Mouse (Mus musculus): ENCODE results near the gene Neu3. TPM values are rescaled to one million over a fixed set of nuclear protein-coding genes. Genes with fewer than 3 reads are reported as not detected.

Gene Neu3
- total and polyA plus RNA-seq, 3 experiments: 3.1 to 4.5 (median 4.2) TPM

GRCm38 (mm10) chr7:99838241-99838640 is 10.0 kb upstream of the Neu3 start:
- DNase-seq: no peak
- intact Hi-C loops (cut with DNase I): no loop called here
- Histone ChIP-seq H3K4me3 (no peak overlapping the region), H3K36me3 (ENCODE audit: control insufficient read depth, insufficient read depth, low read length) (peaks cover 3% of the 10 kb centered on the region), H3K79me2 (replicated peaks; ENCODE audit: control insufficient read depth, insufficient read depth, low read length) (no peaks in the 10 kb centered on the region), H3K4me1 (ENCODE audit: control insufficient read depth, insufficient read depth, low read length) (no peaks in the 10 kb centered on the region), H3K9ac (ENCODE audit: low read depth, low read length) (no peak overlapping the region), H3K27ac (no peak overlapping the region), H3K27me3 (ENCODE audit: control insufficient read depth, insufficient read depth, low read length) (no peaks in the 10 kb centered on the region)
- TF ChIP-seq EP300 (IDR thresholded peaks at IDR 0.05; ENCODE audit: insufficient read depth, low read depth, low read length) (no peak), CTCF (IDR thresholded peaks at IDR 0.05) (0 out of 2 replicates have a peak, but pooled peaks have one; percentile 5), POLR2A (IDR thresholded peaks at IDR 0.05; ENCODE audit: insufficient read depth, low read depth, low read length) (no peak)
- 85% methylated on average over 3 of the region's 3 CpGs for WGBS

- 60% methylated on average over 6 of the region's 6 CpGs for WGBS
- Histone ChIP-seq H3K4me3 (no peak overlapping the region), H3K9ac (ENCODE audit: low read depth, low read length) (no peak overlapping the region), H3K36me3 (ENCODE audit: control insufficient read depth, insufficient read depth, low read length) (peaks cover 3% of the 10 kb centered on the region), H3K4me1 (ENCODE audit: control insufficient read depth, insufficient read depth, low read length) (no peaks in the 10 kb centered on the region), H3K79me2 (replicated peaks; ENCODE audit: control insufficient read depth, insufficient read depth, low read length) (no peaks in the 10 kb centered on the region), H3K27me3 (ENCODE audit: control insufficient read depth, insufficient read depth, low read length) (no peaks in the 10 kb centered on the region), H3K27ac (no peak overlapping the region)
- DNase-seq: no peak
- TF ChIP-seq EP300 (IDR thresholded peaks at IDR 0.05; ENCODE audit: insufficient read depth, low read depth, low read length) (no peak), POLR2A (IDR thresholded peaks at IDR 0.05; ENCODE audit: insufficient read depth, low read depth, low read length) (no peak), CTCF (IDR thresholded peaks at IDR 0.05) (no peak)
- intact Hi-C loops (cut with DNase I): no loop called here
Observed at GRCm38 (mm10) chr7:99837358-99838071, 9.3 kb upstream of the Neu3 start.

GRCm38 (mm10) chr7:99836781-99837180 is 8.6 kb upstream of the Neu3 start:
- no peak for TF ChIP-seq EP300 (IDR thresholded peaks at IDR 0.05; ENCODE audit: insufficient read depth, low read depth, low read length)
- no peak for TF ChIP-seq POLR2A (IDR thresholded peaks at IDR 0.05; ENCODE audit: insufficient read depth, low read depth, low read length)
- no peak for TF ChIP-seq CTCF (IDR thresholded peaks at IDR 0.05)
- no peak for DNase-seq
- intact Hi-C loops (cut with DNase I): no loop called here
- Histone ChIP-seq H3K27me3 (ENCODE audit: control insufficient read depth, insufficient read depth, low read length) (no peaks in the 10 kb centered on the region), H3K4me1 (ENCODE audit: control insufficient read depth, insufficient read depth, low read length) (no peaks in the 10 kb centered on the region), H3K36me3 (ENCODE audit: control insufficient read depth, insufficient read depth, low read length) (peaks cover 3% of the 10 kb centered on the region), H3K4me3 (no peak overlapping the region), H3K79me2 (replicated peaks; ENCODE audit: control insufficient read depth, insufficient read depth, low read length) (no peaks in the 10 kb centered on the region), H3K9ac (ENCODE audit: low read depth, low read length) (no peak overlapping the region), H3K27ac (no peak overlapping the region)
- 50% methylated on average over 4 of the region's 4 CpGs for WGBS

- Histone ChIP-seq H3K9ac (ENCODE audit: low read depth, low read length) (no peak overlapping the region), H3K27ac (no peak overlapping the region), H3K79me2 (replicated peaks; ENCODE audit: control insufficient read depth, insufficient read depth, low read length) (no peaks in the 10 kb centered on the region), H3K4me1 (ENCODE audit: control insufficient read depth, insufficient read depth, low read length) (no peaks in the 10 kb centered on the region), H3K27me3 (ENCODE audit: control insufficient read depth, insufficient read depth, low read length) (no peaks in the 10 kb centered on the region), H3K36me3 (ENCODE audit: control insufficient read depth, insufficient read depth, low read length) (peaks cover 3% of the 10 kb centered on the region), H3K4me3 (no peak overlapping the region)
- no peak for TF ChIP-seq EP300 (IDR thresholded peaks at IDR 0.05; ENCODE audit: insufficient read depth, low read depth, low read length)
- no peak for TF ChIP-seq POLR2A (IDR thresholded peaks at IDR 0.05; ENCODE audit: insufficient read depth, low read depth, low read length)
- no peak for TF ChIP-seq CTCF (IDR thresholded peaks at IDR 0.05)
- no peak for DNase-seq
- WGBS: 86% methylated on average over 5 of the region's 5 CpGs
- intact Hi-C loops (cut with DNase I): no loop called here
Observed at GRCm38 (mm10) chr7:99834314-99834853, 6.2 kb upstream of the Neu3 start.

GRCm38 (mm10) chr7:99833846-99834222 is 5.6 kb upstream of the Neu3 start:
- 77% methylated on average over 2 of the region's 2 CpGs for WGBS
- Histone ChIP-seq H3K9ac (ENCODE audit: low read depth, low read length) (no peak overlapping the region), H3K36me3 (ENCODE audit: control insufficient read depth, insufficient read depth, low read length) (peaks cover 3% of the 10 kb centered on the region), H3K4me3 (no peak overlapping the region), H3K4me1 (ENCODE audit: control insufficient read depth, insufficient read depth, low read length) (no peaks in the 10 kb centered on the region), H3K27ac (no peak overlapping the region), H3K79me2 (replicated peaks; ENCODE audit: control insufficient read depth, insufficient read depth, low read length) (no peaks in the 10 kb centered on the region), H3K27me3 (ENCODE audit: control insufficient read depth, insufficient read depth, low read length) (no peaks in the 10 kb centered on the region)
- TF ChIP-seq EP300 (IDR thresholded peaks at IDR 0.05; ENCODE audit: insufficient read depth, low read depth, low read length): no peak
- TF ChIP-seq POLR2A (IDR thresholded peaks at IDR 0.05; ENCODE audit: insufficient read depth, low read depth, low read length): no peak
- no peak for TF ChIP-seq CTCF (IDR thresholded peaks at IDR 0.05)
- DNase-seq: no peak
- intact Hi-C loops (cut with DNase I): no loop called here

GRCm38 (mm10) chr7:99833115-99833845 is 5.1 kb upstream of the Neu3 start:
- Histone ChIP-seq H3K27me3 (ENCODE audit: control insufficient read depth, insufficient read depth, low read length) (no peaks in the 10 kb centered on the region), H3K9ac (ENCODE audit: low read depth, low read length) (no peak overlapping the region), H3K4me1 (ENCODE audit: control insufficient read depth, insufficient read depth, low read length) (no peaks in the 10 kb centered on the region; the same call in none of the 2 replicates), H3K36me3 (ENCODE audit: control insufficient read depth, insufficient read depth, low read length) (peaks cover 3% of the 10 kb centered on the region), H3K4me3 (no peak overlapping the region), H3K79me2 (replicated peaks; ENCODE audit: control insufficient read depth, insufficient read depth, low read length) (no peaks in the 10 kb centered on the region), H3K27ac (no peak overlapping the region)
- WGBS: 80% methylated on average over 5 of the region's 5 CpGs
- intact Hi-C loops (cut with DNase I): no loop called here
- TF ChIP-seq POLR2A (IDR thresholded peaks at IDR 0.05; ENCODE audit: insufficient read depth, low read depth, low read length): no peak
- no peak for TF ChIP-seq EP300 (IDR thresholded peaks at IDR 0.05; ENCODE audit: insufficient read depth, low read depth, low read length)
- no peak for TF ChIP-seq CTCF (IDR thresholded peaks at IDR 0.05)
- no peak for DNase-seq
